Mouse (Mus musculus): ENCODE data around the gene Magi2.
"Not testable (repeated sequence)": the region's sequence is repeated elsewhere in the genome, so short reads cannot be mapped to it uniquely, and the experiment has no call there.

The Magi2 gene

GRCm38 (mm10) chr5:19429290-19429689, 202.5 kb downstream of the Magi2 start:
- DNase-seq (ENCODE audit: low spot score in 2 of 2): peak; percentile 8 to 38

GRCm38 (mm10) chr5:19462541-19462940, 235.7 kb downstream of the Magi2 start:
- DNase-seq (ENCODE audit: low spot score in 2 of 2): no peak

GRCm38 (mm10) chr5:19465383-19465782, 238.5 kb downstream of the Magi2 start:
- no peak for DNase-seq (ENCODE audit: low spot score in 2 of 2)

GRCm38 (mm10) chr5:19472851-19473439, 246.1 kb downstream of the Magi2 start:
- DNase-seq (ENCODE audit: low spot score in 2 of 2): no peak

- DNase-seq (ENCODE audit: low spot score in 2 of 2): no peak
Measured at GRCm38 (mm10) chr5:19482981-19483380, 256.1 kb downstream of the Magi2 start.

GRCm38 (mm10) chr5:19487947-19488346, 261.1 kb downstream of the Magi2 start:
- no peak for DNase-seq (ENCODE audit: low spot score in 2 of 2)

- no peak for DNase-seq (ENCODE audit: low spot score in 2 of 2)
Measured at GRCm38 (mm10) chr5:19501005-19501404, 274.2 kb downstream of the Magi2 start.

- no peak for DNase-seq (ENCODE audit: low spot score in 2 of 2)
Measured at GRCm38 (mm10) chr5:19522168-19522567, 295.3 kb downstream of the Magi2 start.

- no peak for DNase-seq (ENCODE audit: low spot score in 2 of 2)
Measured at GRCm38 (mm10) chr5:19539348-19539747, 312.5 kb downstream of the Magi2 start.

- peak in 1 of 2 experiments; percentile 35 for DNase-seq (ENCODE audit: low spot score in 2 of 2)
Measured at GRCm38 (mm10) chr5:19546424-19546823, 319.6 kb downstream of the Magi2 start.

- no peak for DNase-seq (ENCODE audit: low spot score in 2 of 2)
Measured at GRCm38 (mm10) chr5:19546900-19547299, 320.1 kb downstream of the Magi2 start.

- peak in 1 of 2 experiments; percentile 60 for DNase-seq (ENCODE audit: low spot score in 2 of 2)
Measured at GRCm38 (mm10) chr5:19553510-19553909, 326.7 kb downstream of the Magi2 start.

GRCm38 (mm10) chr5:19565636-19566035, 338.8 kb downstream of the Magi2 start:
- no peak for DNase-seq (ENCODE audit: low spot score in 2 of 2)

- DNase-seq (ENCODE audit: low spot score in 2 of 2): not testable (repeated sequence)
Measured at GRCm38 (mm10) chr5:19566136-19566535, 339.3 kb downstream of the Magi2 start.

GRCm38 (mm10) chr5:19607700-19608099, 380.9 kb downstream of the Magi2 start:
- no peak for DNase-seq (ENCODE audit: low spot score in 2 of 2)

- no peak for DNase-seq (ENCODE audit: low spot score in 2 of 2)
Measured at GRCm38 (mm10) chr5:19611788-19612187, 385.0 kb downstream of the Magi2 start.

GRCm38 (mm10) chr5:19621678-19622077, 394.8 kb downstream of the Magi2 start:
- DNase-seq (ENCODE audit: low spot score in 2 of 2): no peak

- no peak for DNase-seq (ENCODE audit: low spot score in 2 of 2)
Measured at GRCm38 (mm10) chr5:19633976-19634375, 407.1 kb downstream of the Magi2 start.

GRCm38 (mm10) chr5:19637789-19638188, 411.0 kb downstream of the Magi2 start:
- DNase-seq (ENCODE audit: low spot score in 2 of 2): no peak

GRCm38 (mm10) chr5:19655986-19656385, 429.1 kb downstream of the Magi2 start:
- DNase-seq (ENCODE audit: low spot score in 2 of 2): no peak

GRCm38 (mm10) chr5:19666416-19666815, 439.6 kb downstream of the Magi2 start:
- no peak for DNase-seq (ENCODE audit: low spot score in 2 of 2)

- DNase-seq (ENCODE audit: low spot score in 2 of 2): no peak
Measured at GRCm38 (mm10) chr5:19717296-19717695, 490.5 kb downstream of the Magi2 start.

- DNase-seq (ENCODE audit: low spot score in 2 of 2): no peak
Measured at GRCm38 (mm10) chr5:19726277-19726676, 499.4 kb downstream of the Magi2 start.

GRCm38 (mm10) chr5:19745376-19745775, 518.5 kb downstream of the Magi2 start:
- no peak for DNase-seq (ENCODE audit: low spot score in 2 of 2)

All from right cerebral cortex, postnatal 36 days (tissue).